Mouse (Mus musculus) midbrain, embryonic 14.5 days (tissue): ENCODE data around the gene Phc1. TPM values are rescaled to one million over a fixed set of nuclear protein-coding genes. Genes with fewer than 3 reads are reported as not detected.

ENCODE experiments used
- polyA plus RNA-seq: library from polyadenylated mRNA; unstranded; fragments of >200 nt; fragmentation: Nextera tagmentation; extraction: Ambion mirVana; gene quantifications from 2 replicates; pipeline ENCODE4 v1.2.1, GENCODE M21; 2014

Gene Phc1
- polyA plus RNA-seq, 1 experiment from 2014 or later, result 46.7 TPM

Other genes starting within 250 kb of the Phc1 start
- gene Klrg1, start 57.7 kb downstream of the Phc1 start, polyA plus RNA-seq, result 0.92 and 1.0 TPM in 2 replicates
- gene M6pr, start 31.8 kb downstream of the Phc1 start, polyA plus RNA-seq, result 40.2 and 60.9 TPM in 2 replicates
- gene Rimklb, start 158.2 kb upstream of the Phc1 start, polyA plus RNA-seq, result 109 and 133 TPM in 2 replicates
- gene Mfap5, start 165.3 kb upstream of the Phc1 start, polyA plus RNA-seq, result 1.0 and 1.6 TPM in 2 replicates
- gene Aicda, start 213.2 kb upstream of the Phc1 start, polyA plus RNA-seq, result 0.81 and 0.95 TPM in 2 replicates